Comparison of ENCODE assay signal across 8 mouse cellular contexts in genomic region chr10:67187001-67187453, GRCm38 (mm10).
DNase-seq lines count a peak whose midpoint lies in the region; ATAC-seq lines count a peak whose summit lies in the region.

No protein-coding gene starts in this region.

- peak overlapping the region; percentile 49; the same call in 1 of the 2 replicates for H3K4me2 ChIP-seq in forebrain, embryonic 11.5 days (ENCODE audit: low read depth, low read length, severe bottlenecking)

- ATAC-seq in forebrain, embryonic 11.5 days (replicated peaks; ENCODE audit: low FRiP score), result no peak

- peaks cover 5% of the 10 kb centered on the region; the same call in 1 of the 2 replicates for H3K4me1 ChIP-seq in forebrain, embryonic 11.5 days (replicated peaks; ENCODE audit: control insufficient read depth, insufficient read depth, low read length)

- H3K27me3 ChIP-seq in forebrain, embryonic 11.5 days (ENCODE audit: control insufficient read depth, insufficient read depth, low read length), result no peaks in the 10 kb centered on the region

- H3K79me2 ChIP-seq in macrophage (ENCODE audit: inconsistent target), result peaks cover 97% of the 10 kb centered on the region

- H3K9me3 ChIP-seq in forebrain, embryonic 11.5 days (ENCODE audit: control insufficient read depth, low read length), result no peaks in the 10 kb centered on the region

- H3K4me3 ChIP-seq in forebrain, embryonic 11.5 days (ENCODE audit: low read depth, low read length), result peak overlapping the region; percentile 30
- H3K4me3 ChIP-seq in macrophage (ENCODE audit: inconsistent target), result peak overlapping the region; percentile 80

- peak; percentile 77 for DNase-seq in A20 (ENCODE audit: low read depth, low spot score)
- peak; percentile 72 for DNase-seq in Muller cell, postnatal 12 days (ENCODE audit: inconsistent ontology term)
- no peak for DNase-seq in forebrain, embryonic 11.5 days (ENCODE audit: low spot score)
- peak; percentile 66 for DNase-seq in induced T-regulatory cell, adult 2 months (ENCODE audit: low read depth)
- DNase-seq in thymus, postnatal 25 days, result peak; percentile 32
- DNase-seq in gastrocnemius, adult 8-10 months (ENCODE audit: low spot score in 2 of 2), result no peak
- DNase-seq in spleen, adult 12 weeks (ENCODE audit: low spot score), result no peak

- 4% methylated on average over 5 of the region's 5 CpGs for WGBS in forebrain, embryonic 11.5 days
- 0% methylated on average over 5 of the region's 5 CpGs for WGBS in macrophage (ENCODE audit: missing documents)

- peak overlapping the region; percentile 48 for H3K9ac ChIP-seq in forebrain, embryonic 11.5 days (ENCODE audit: low read length)

- no peaks in the 10 kb centered on the region for H3K36me3 ChIP-seq in forebrain, embryonic 11.5 days (ENCODE audit: control insufficient read depth, insufficient read depth, low read length)
- peaks cover 15% of the 10 kb centered on the region for H3K36me3 ChIP-seq in macrophage (ENCODE audit: inconsistent target)

- H3K27ac ChIP-seq in forebrain, embryonic 11.5 days (ENCODE audit: low read depth, low read length), result peak overlapping the region; percentile 26; the same call in 1 of the 2 replicates
- peak overlapping the region; percentile 88 for H3K27ac ChIP-seq in macrophage

Comparison
In these comparisons a context has a peak if more than half of its experiments do, and no peak if none do; other contexts are left out.
1. DNase-seq: peak in A20 (single experiment), Muller cell, postnatal 12 days (single experiment), induced T-regulatory cell, adult 2 months (single experiment) and thymus, postnatal 25 days (single experiment); none in forebrain, embryonic 11.5 days (single experiment), gastrocnemius, adult 8-10 months (0 of 2) and spleen, adult 12 weeks (single experiment).